Mouse (Mus musculus) T-cell, adult 2 months (primary cell): Measurements from ENCODE around the gene Syne2.

Experiments
- DNase-seq: peaks from one replicate; pipeline ENCODE4 v3.0.0; 2022; ENCODE audit warnings: low spot score

The Syne2 gene

DNA sequence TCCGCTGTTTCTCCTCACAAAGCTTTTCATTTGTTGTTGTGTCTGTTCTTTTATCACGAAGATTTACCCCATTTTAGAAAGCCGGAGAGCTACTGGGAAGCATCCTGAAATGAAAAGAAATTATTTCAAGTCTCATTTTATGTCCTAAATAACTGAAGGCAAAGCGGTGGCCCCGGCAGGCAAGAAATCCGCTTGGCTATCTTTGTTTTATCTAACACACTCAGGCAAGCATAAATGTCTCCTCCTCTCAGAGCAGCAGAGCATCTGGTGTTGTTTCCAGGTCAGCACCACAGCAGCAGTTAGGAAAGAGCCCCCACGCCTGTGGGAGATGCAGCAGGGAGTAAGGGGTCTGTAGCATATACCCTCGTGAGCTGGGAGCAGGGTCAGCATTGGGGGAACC, 230.7 kb downstream of the Syne2 start:
- no peak for DNase-seq

GRCm38 (mm10) chr12:76049343-76049742, 231.4 kb downstream of the Syne2 start:
- DNase-seq = no peak

DNA sequence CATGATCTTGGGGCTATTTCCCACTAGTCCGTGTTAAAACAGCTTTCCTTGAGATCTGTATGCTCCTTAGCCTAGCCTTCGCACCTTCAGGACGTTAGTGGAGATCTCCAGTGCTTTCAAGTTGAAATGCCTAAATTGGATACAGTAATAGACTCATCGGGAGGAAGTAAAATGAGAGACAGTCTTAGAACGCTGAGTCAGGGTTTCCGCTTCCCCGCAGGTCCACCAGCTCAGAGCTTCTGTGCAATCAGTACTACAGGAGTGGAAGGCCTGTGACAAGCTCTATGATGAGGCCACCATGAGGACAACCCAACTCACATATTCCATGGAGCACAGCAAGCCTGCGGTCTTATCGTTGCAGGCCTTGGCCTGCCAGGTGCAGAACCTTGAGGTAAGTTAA, 233.9 kb downstream of the Syne2 start:
- DNase-seq = no peak

GRCm38 (mm10) chr12:76054653-76055052, 236.7 kb downstream of the Syne2 start:
- no peak for DNase-seq

GRCm38 (mm10) chr12:76063001-76063400, 245.1 kb downstream of the Syne2 start:
- DNase-seq = no peak

DNA sequence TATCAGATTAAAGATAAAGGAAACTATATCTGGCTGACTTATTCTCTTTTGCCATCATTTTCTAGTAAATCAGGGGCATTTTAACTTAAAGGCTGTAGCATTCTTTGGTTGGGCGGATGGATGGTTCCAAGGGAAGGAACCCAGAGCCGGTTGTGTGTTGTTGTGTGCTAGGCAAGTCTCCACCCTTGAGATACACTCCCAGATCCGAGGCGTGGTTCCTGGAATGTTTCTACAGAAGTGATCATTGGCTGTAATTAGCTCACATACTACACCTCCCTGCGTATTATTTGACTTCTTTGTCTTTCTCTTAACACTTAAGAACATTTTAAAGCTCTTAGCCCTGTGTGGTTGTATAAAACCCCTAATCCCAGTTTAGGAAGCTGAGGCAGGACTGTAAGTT, 252.5 kb downstream of the Syne2 start:
- no peak for DNase-seq

GRCm38 (mm10) chr12:76071935-76072849, 254.3 kb downstream of the Syne2 start:
- no peak for DNase-seq

DNA sequence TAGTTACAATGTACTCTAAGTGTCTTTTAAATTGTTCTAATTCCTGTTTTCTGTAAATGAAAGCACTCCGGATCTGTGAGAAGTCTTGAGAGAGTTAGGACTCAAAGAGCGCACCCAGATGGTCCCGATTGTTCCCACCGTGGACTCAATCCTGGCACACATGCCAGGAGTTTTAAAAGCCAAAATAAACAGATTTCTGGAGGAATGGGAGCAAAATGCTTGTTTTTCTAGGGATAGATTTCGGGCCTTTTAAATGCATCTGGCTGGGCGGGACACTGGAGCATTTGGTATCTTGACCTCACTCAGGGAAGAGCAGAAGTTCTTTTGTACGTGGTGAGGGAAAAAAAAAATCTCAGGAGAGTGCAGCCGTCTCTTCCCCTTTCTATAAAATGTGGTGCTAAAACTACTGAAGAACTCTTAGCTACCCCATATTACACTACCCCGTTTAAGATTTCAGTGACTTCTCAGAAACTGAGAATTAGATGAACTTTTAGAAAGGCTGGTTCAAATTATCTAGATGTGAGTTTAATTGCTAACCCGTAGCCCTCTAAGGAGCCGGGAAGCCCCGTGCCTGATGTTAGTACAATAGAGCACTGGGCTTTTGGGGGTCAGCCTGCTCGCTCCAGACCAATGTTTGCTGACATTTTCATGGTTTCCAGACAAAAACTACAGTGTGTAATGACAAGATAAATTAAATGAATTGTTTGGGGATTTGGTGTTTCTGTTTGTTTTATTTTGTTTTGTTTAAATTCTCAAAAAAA, 255.3 kb downstream of the Syne2 start:
- no peak for DNase-seq

- no peak for DNase-seq
Observed at GRCm38 (mm10) chr12:76073981-76074380, 256.0 kb downstream of the Syne2 start.

GRCm38 (mm10) chr12:76080876-76081556, 263.1 kb downstream of the Syne2 start:
- DNase-seq = no peak

- DNase-seq = no peak
Observed at GRCm38 (mm10) chr12:76081557-76082211, 263.8 kb downstream of the Syne2 start.

GRCm38 (mm10) chr12:76085066-76085465, 267.1 kb downstream of the Syne2 start:
- DNase-seq = peak; percentile 12

- peak; percentile 72 for DNase-seq
Observed at GRCm38 (mm10) chr12:76085956-76086905, 268.3 kb downstream of the Syne2 start.

- peak; percentile 66 for DNase-seq
Observed at GRCm38 (mm10) chr12:76087025-76087424, 269.1 kb downstream of the Syne2 start.

DNA sequence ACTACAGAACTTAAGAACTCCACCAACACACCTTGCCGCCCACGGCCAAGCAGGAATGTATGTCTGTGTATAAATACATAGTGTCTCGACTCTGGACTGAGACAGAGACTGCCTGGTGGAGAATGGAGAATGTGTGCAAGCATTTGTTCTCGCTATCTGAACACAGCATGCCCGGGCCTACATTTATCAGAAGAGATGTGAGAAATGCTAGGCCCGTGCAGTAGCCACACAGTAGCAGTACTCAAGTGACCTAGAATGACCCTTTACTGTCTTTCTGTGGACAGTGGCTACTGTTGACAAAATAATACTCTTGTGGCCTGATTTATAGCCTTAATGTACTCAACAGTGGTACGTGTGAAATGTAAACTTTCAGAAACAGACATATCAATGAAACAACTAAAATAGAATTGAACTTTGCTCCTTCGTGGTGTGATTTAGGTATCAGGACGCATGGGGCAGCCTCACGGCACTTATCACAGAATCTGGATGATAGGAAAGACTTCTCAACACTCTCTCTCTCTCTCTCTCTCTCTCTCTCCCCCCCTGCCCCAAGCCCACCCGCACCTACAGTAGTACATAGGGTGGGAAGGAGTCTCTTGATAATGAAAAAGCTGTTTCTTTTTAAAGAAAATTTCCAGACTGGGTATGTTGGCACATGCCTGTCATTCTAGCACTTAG, 275.0 kb downstream of the Syne2 start:
- DNase-seq = no peak

DNA sequence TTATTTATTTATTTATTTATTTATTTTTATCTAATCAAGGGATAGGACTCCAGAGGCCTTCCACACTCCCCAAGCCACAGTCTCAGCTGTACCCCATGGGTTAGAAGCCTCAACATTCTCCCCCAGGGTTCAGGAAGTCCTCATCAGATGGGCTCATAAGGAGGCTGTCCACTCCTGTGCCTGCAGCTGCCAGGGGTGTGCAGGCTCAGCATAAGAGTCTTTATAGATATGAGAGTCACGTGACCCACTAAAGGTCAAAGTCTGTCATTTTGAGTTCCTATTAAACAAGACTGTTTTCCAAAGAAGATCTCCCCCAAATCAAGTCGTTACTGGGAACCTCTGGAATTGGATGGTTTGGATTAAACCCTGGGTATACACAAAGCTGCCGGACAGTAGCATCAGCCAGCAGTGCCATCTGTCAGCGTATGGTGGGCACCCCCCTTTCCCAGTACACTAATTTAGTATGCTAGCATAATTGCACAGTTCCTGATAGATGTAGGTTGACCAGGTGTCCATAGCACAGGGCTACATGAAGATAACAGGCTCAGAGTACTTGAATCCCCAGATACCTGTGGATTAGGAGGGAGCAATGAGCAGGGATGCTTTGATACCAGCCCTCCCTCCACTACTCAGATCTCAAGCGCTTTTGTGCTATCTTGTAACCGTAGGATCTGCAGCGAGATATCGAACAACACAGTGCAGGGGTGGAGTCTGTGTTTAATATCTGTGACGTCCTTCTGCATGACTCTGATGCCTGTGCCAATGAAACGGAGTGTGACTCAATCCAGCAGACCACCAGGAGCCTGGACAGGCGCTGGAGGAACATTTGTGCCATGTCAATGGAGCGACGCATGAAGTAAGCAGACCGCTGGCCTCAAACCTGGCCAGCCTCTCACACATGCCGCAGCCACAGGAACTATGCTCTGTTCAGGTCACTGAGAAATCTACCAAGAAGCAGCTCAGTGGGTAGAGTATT, 276.0 kb downstream of the Syne2 start:
- DNase-seq = no peak

DNA sequence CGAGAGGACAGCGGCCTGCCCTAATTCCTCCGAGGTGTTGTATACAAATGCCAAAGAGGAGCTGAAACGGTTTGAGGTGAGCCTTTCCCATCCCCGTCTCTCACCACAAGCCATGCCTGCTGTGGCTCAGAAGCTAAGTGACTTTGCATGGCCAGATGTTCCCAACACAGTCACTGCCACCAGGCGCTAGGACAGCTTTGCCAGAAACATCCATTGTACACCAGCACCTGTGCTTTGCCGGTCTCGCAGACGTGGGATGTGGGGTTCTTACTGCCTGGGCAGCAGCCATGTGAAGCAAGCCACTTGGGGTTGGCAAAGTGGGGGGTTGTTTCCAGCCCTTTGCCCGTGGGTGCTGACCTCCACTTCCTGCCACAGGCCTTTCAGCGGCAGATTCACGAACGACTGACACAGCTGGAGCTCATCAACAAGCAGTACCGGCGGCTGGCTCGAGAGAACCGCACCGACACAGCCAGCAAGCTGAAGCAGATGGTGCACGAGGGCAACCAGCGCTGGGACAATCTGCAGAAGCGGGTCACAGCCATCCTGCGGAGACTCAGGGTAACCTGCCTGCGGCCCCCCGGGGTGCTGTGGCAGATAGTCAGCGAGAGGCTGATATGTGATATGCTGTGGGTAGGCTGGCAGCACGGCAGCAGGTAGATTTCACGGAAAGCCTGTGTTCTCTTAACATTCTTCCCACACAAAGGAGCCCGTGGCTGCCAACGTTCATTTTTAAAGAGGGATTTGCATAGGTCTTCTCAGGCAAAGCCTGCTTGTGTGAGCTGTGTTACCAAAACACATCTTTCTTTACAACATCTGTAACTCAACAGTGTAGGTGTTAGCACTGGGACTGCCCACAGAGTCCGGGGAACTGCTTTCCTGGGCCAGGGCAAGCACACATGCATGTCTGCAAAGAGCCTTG, 277.4 kb downstream of the Syne2 start:
- peak; percentile 28 for DNase-seq

- no peak for DNase-seq
Observed at GRCm38 (mm10) chr12:76102621-76103020, 284.7 kb downstream of the Syne2 start.
